27 mouse cellular contexts compared by ENCODE assay signal in the genomic region with DNA sequence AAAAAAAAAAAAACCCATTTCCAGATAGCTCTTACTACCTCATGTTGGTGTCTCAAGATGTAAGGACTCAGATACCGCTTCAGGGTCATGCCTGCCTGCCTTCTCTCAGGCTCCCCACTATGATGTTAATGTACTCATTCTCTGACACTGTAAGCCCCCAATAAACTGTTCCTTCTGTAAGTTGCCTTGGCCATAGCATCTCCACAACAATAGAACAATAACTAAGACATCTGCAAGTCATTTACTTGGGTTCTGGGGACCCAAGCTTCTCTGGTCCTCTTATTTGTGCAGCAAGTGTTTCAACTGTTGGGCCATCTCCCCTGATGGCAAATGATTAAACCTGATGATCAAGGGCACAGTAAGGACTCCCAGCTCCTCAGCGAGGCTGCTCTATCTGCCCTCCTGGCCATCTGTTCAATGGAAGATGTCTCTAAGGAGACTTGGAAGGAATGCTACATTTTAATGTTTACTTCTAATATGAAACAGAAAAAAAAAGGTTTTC.
A peak's percentile ranks its signal among the peaks of the same experiment; 100 is the strongest.
DNase-seq lines count a peak whose midpoint lies in the region; ATAC-seq lines count a peak whose summit lies in the region.
"Had no signal": no experiment of that assay in that cellular context is flagged by ENCODE, and none has a peak within 500 bp of the region (broad histone marks: within the 10 kb centered on the region; RNA-seq: fewer than 3 reads in every experiment).

No protein-coding gene starts in this region.

- H3K9me3 ChIP-seq in forebrain, embryonic 12.5 days, result no peaks in the 10 kb centered on the region
- H3K9me3 ChIP-seq: embryonic facial prominence, embryonic 13.5 days; embryonic facial prominence, embryonic 15.5 days; forebrain, embryonic 10.5 days; forebrain, embryonic 13.5 days; forebrain, embryonic 15.5 days had no signal

- DNase-seq in ES-CJ7 (ENCODE audit: low read depth, low spot score), result peak; percentile 85
- peak; percentile 54 for DNase-seq in R1 (ENCODE audit: low read depth, low spot score)
- DNase-seq in ZHBTc4 (ENCODE audit: low read depth, low spot score), result peak; percentile 78
- DNase-seq in ovary, postnatal 10 days (ENCODE audit: low spot score), result no peak
- DNase-seq: adrenal gland, adult 2 months; adrenal gland, postnatal 10 days; adrenal gland, postnatal 25 days; B cell, adult 2 months; cerebellum, adult 11 months; cerebellum, adult 18-20 months; cerebellum, adult 8-10 months; cerebellum, adult 9-11 months; cerebellum, postnatal 14 days; cerebellum, postnatal 36 days; embryo, embryonic 11 days; forebrain, postnatal 0 days had no signal

- WGBS in forebrain, embryonic 12.5 days, result 75% methylated on average over 2 of the region's 2 CpGs

- H3K27ac ChIP-seq in forebrain, embryonic 12.5 days, result no peak overlapping the region
- H3K27ac ChIP-seq: embryonic facial prominence, embryonic 13.5 days; embryonic facial prominence, embryonic 15.5 days; forebrain, embryonic 10.5 days; forebrain, embryonic 13.5 days; forebrain, embryonic 15.5 days had no signal

- H3K4me2 ChIP-seq in forebrain, embryonic 12.5 days, result no peak overlapping the region
- H3K4me2 ChIP-seq: embryonic facial prominence, embryonic 13.5 days; embryonic facial prominence, embryonic 15.5 days; forebrain, embryonic 13.5 days; forebrain, embryonic 15.5 days had no signal

- H3K27me3 ChIP-seq in forebrain, embryonic 12.5 days, result no peaks in the 10 kb centered on the region
- H3K27me3 ChIP-seq: CH12.LX; embryonic facial prominence, embryonic 13.5 days; embryonic facial prominence, embryonic 15.5 days; forebrain, embryonic 13.5 days; forebrain, embryonic 15.5 days; Patski had no signal

- H3K9ac ChIP-seq in forebrain, embryonic 12.5 days, result no peak overlapping the region
- H3K9ac ChIP-seq: embryonic facial prominence, embryonic 13.5 days; embryonic facial prominence, embryonic 15.5 days; forebrain, embryonic 13.5 days; forebrain, embryonic 15.5 days; forebrain, postnatal 0 days had no signal

- no peak overlapping the region for H3K4me3 ChIP-seq in forebrain, embryonic 12.5 days (replicated peaks)
- H3K4me3 ChIP-seq: embryonic facial prominence, embryonic 13.5 days; embryonic facial prominence, embryonic 15.5 days; erythroblast, embryonic 14.5 days; forebrain, embryonic 10.5 days; forebrain, embryonic 13.5 days; forebrain, embryonic 15.5 days had no signal

- no peak for ATAC-seq in forebrain, embryonic 12.5 days (ENCODE audit: low FRiP score)
- ATAC-seq: CD4-positive, CD25-positive, alpha-beta regulatory T cell, adult 4 months; forebrain, embryonic 13.5 days; forebrain, embryonic 15.5 days; forebrain, postnatal 0 days; Patski had no signal

- no peaks in the 10 kb centered on the region for H3K4me1 ChIP-seq in forebrain, embryonic 12.5 days
- H3K4me1 ChIP-seq: embryonic facial prominence, embryonic 13.5 days; embryonic facial prominence, embryonic 15.5 days; forebrain, embryonic 10.5 days; forebrain, embryonic 13.5 days; forebrain, embryonic 15.5 days had no signal

- H3K36me3 ChIP-seq in forebrain, embryonic 12.5 days (replicated peaks), result no peaks in the 10 kb centered on the region
- H3K36me3 ChIP-seq: embryonic facial prominence, embryonic 13.5 days; embryonic facial prominence, embryonic 15.5 days; forebrain, embryonic 10.5 days; forebrain, embryonic 15.5 days; G1E had no signal
